Mouse (Mus musculus): ENCODE data around the gene Tgfb3. TPM values are rescaled to one million over a fixed set of nuclear protein-coding genes. Genes with fewer than 3 reads are reported as not detected.
A peak's percentile ranks its signal among the peaks of the same experiment; 100 is the strongest.

The Tgfb3 gene
- polyA plus RNA-seq, 1 experiment from 2014 or later: 25.8 TPM

- peaks cover 16% of the 10 kb centered on the region for H3K4me1 ChIP-seq
- ATAC-seq (ENCODE audit: insufficient read depth, low FRiP score, low read depth): no peak
- no peaks in the 10 kb centered on the region for H3K36me3 ChIP-seq
- H3K9ac ChIP-seq: no peak overlapping the region
- 58% methylated on average over 5 of the region's 5 CpGs for WGBS
- no peaks in the 10 kb centered on the region for H3K27me3 ChIP-seq (replicated peaks)
- no peak overlapping the region for H3K27ac ChIP-seq
- no peak overlapping the region for H3K4me3 ChIP-seq (replicated peaks)
- no peaks in the 10 kb centered on the region for H3K9me3 ChIP-seq
- no peak overlapping the region for H3K4me2 ChIP-seq
These were observed 51.8 kb downstream of the Tgfb3 start for GRCm38 (mm10) chr12:86027000-86027399.

GRCm38 (mm10) chr12:86025480-86025879 lies 53.4 kb downstream of the Tgfb3 start:
- Histone ChIP-seq H3K9me3 (no peaks in the 10 kb centered on the region), H3K36me3 (no peaks in the 10 kb centered on the region), H3K27ac (no peak overlapping the region), H3K4me3 (replicated peaks) (no peak overlapping the region), H3K4me2 (no peak overlapping the region), H3K27me3 (replicated peaks) (no peaks in the 10 kb centered on the region), H3K4me1 (peaks cover 16% of the 10 kb centered on the region), H3K9ac (no peak overlapping the region)
- no peak for ATAC-seq (ENCODE audit: insufficient read depth, low FRiP score, low read depth)
- WGBS: 80% methylated on average over 6 of the region's 6 CpGs

GRCm38 (mm10) chr12:86024426-86024825 lies 54.4 kb downstream of the Tgfb3 start:
- Histone ChIP-seq H3K9me3 (no peaks in the 10 kb centered on the region), H3K27ac (no peak overlapping the region), H3K36me3 (no peaks in the 10 kb centered on the region), H3K4me2 (no peak overlapping the region), H3K9ac (no peak overlapping the region), H3K27me3 (replicated peaks) (no peaks in the 10 kb centered on the region), H3K4me1 (peaks cover 16% of the 10 kb centered on the region), H3K4me3 (replicated peaks) (no peak overlapping the region)
- 62% methylated on average over 4 of the region's 4 CpGs for WGBS
- no peak for ATAC-seq (ENCODE audit: insufficient read depth, low FRiP score, low read depth)

GRCm38 (mm10) chr12:86023081-86023871 lies 55.6 kb downstream of the Tgfb3 start:
- 0 out of 2 replicates have a peak, but pooled peaks have one; percentile 20 for ATAC-seq (ENCODE audit: insufficient read depth, low FRiP score, low read depth)
- H3K27ac ChIP-seq: peak overlapping the region; percentile 12; the same call in 1 of the 2 replicates
- WGBS: 59% methylated on average over 4 of the region's 4 CpGs

GRCm38 (mm10) chr12:86022282-86022984 lies 56.4 kb downstream of the Tgfb3 start:
- Histone ChIP-seq H3K9ac (no peak overlapping the region), H3K27ac (peak overlapping the region; percentile 12; the same call in 1 of the 2 replicates), H3K27me3 (replicated peaks) (no peaks in the 10 kb centered on the region), H3K9me3 (no peaks in the 10 kb centered on the region), H3K4me2 (no peak overlapping the region), H3K4me3 (replicated peaks) (no peak overlapping the region), H3K36me3 (no peaks in the 10 kb centered on the region), H3K4me1 (peaks cover 16% of the 10 kb centered on the region)
- no peak for ATAC-seq (ENCODE audit: insufficient read depth, low FRiP score, low read depth)
- WGBS: 51% methylated on average over 9 of the region's 9 CpGs

More at GRCm38 (mm10) chr12:86023081-86023871, 55.6 kb downstream of the Tgfb3 start:
- Histone ChIP-seq H3K36me3 (no peaks in the 10 kb centered on the region), H3K4me1 (peaks cover 16% of the 10 kb centered on the region), H3K4me2 (no peak overlapping the region), H3K4me3 (replicated peaks) (no peak overlapping the region), H3K27me3 (replicated peaks) (no peaks in the 10 kb centered on the region), H3K9me3 (no peaks in the 10 kb centered on the region), H3K9ac (no peak overlapping the region)

- H3K27ac ChIP-seq: no peak overlapping the region
- peaks cover 13% of the 10 kb centered on the region for H3K4me1 ChIP-seq
- 74% methylated on average over 6 of the region's 6 CpGs for WGBS
- H3K27me3 ChIP-seq (replicated peaks): no peaks in the 10 kb centered on the region
- no peak overlapping the region for H3K9ac ChIP-seq
- no peaks in the 10 kb centered on the region for H3K36me3 ChIP-seq
- H3K4me3 ChIP-seq (replicated peaks): no peak overlapping the region
- ATAC-seq (ENCODE audit: insufficient read depth, low FRiP score, low read depth): no peak
- H3K9me3 ChIP-seq: no peaks in the 10 kb centered on the region
- no peak overlapping the region for H3K4me2 ChIP-seq
These were observed 57.3 kb downstream of the Tgfb3 start for GRCm38 (mm10) chr12:86021583-86021982.

GRCm38 (mm10) chr12:86017360-86017759 lies 61.5 kb downstream of the Tgfb3 start:
- no peak overlapping the region for H3K27ac ChIP-seq
- no peak overlapping the region for H3K4me2 ChIP-seq
- H3K36me3 ChIP-seq: no peaks in the 10 kb centered on the region
- H3K9ac ChIP-seq: no peak overlapping the region
- no peaks in the 10 kb centered on the region for H3K27me3 ChIP-seq (replicated peaks)
- H3K9me3 ChIP-seq: no peaks in the 10 kb centered on the region
- peaks cover 3% of the 10 kb centered on the region for H3K4me1 ChIP-seq
- H3K4me3 ChIP-seq (replicated peaks): no peak overlapping the region
- WGBS: 62% methylated on average over 5 of the region's 5 CpGs
- ATAC-seq (ENCODE audit: insufficient read depth, low FRiP score, low read depth): no peak

GRCm38 (mm10) chr12:86015114-86015513 lies 63.7 kb downstream of the Tgfb3 start:
- Histone ChIP-seq H3K27ac (no peak overlapping the region), H3K27me3 (replicated peaks) (no peaks in the 10 kb centered on the region), H3K36me3 (no peaks in the 10 kb centered on the region), H3K9ac (no peak overlapping the region), H3K9me3 (no peaks in the 10 kb centered on the region), H3K4me1 (no peaks in the 10 kb centered on the region), H3K4me3 (replicated peaks) (no peak overlapping the region), H3K4me2 (no peak overlapping the region)
- WGBS: 66% methylated on average over 2 of the region's 2 CpGs
- ATAC-seq (ENCODE audit: insufficient read depth, low FRiP score, low read depth): no peak

GRCm38 (mm10) chr12:86014621-86015020 lies 64.2 kb downstream of the Tgfb3 start:
- H3K4me2 ChIP-seq: no peak overlapping the region

GRCm38 (mm10) chr12:86014174-86014573 lies 64.7 kb downstream of the Tgfb3 start:
- H3K4me3 ChIP-seq (replicated peaks): no peak overlapping the region
- no peak for ATAC-seq (ENCODE audit: insufficient read depth, low FRiP score, low read depth)
- no peaks in the 10 kb centered on the region for H3K9me3 ChIP-seq
- 91% methylated on average over 2 of the region's 2 CpGs for WGBS
- H3K27ac ChIP-seq: no peak overlapping the region
- H3K4me1 ChIP-seq: no peaks in the 10 kb centered on the region
- no peak overlapping the region for H3K4me2 ChIP-seq
- H3K27me3 ChIP-seq (replicated peaks): no peaks in the 10 kb centered on the region
- H3K9ac ChIP-seq: no peak overlapping the region
- H3K36me3 ChIP-seq: no peaks in the 10 kb centered on the region

More at GRCm38 (mm10) chr12:86014621-86015020, 64.2 kb downstream of the Tgfb3 start:
- Histone ChIP-seq H3K4me3 (replicated peaks) (no peak overlapping the region), H3K9me3 (no peaks in the 10 kb centered on the region), H3K9ac (no peak overlapping the region), H3K4me1 (no peaks in the 10 kb centered on the region), H3K27ac (no peak overlapping the region), H3K27me3 (replicated peaks) (no peaks in the 10 kb centered on the region), H3K36me3 (no peaks in the 10 kb centered on the region)
- no peak for ATAC-seq (ENCODE audit: insufficient read depth, low FRiP score, low read depth)
- WGBS: 89% methylated on average over 3 of the region's 3 CpGs

GRCm38 (mm10) chr12:86012195-86012594 lies 66.6 kb downstream of the Tgfb3 start:
- no peak overlapping the region for H3K4me3 ChIP-seq (replicated peaks)
- ATAC-seq (ENCODE audit: insufficient read depth, low FRiP score, low read depth): no peak

GRCm38 (mm10) chr12:86010656-86011055 lies 68.2 kb downstream of the Tgfb3 start:
- H3K4me3 ChIP-seq (replicated peaks): no peak overlapping the region
- 70% methylated on average over 5 of the region's 5 CpGs for WGBS
- no peak overlapping the region for H3K4me2 ChIP-seq
- 0 out of 2 replicates have a peak, but pooled peaks cover 14% of the 10 kb centered on the region for H3K4me1 ChIP-seq
- no peak for ATAC-seq (ENCODE audit: insufficient read depth, low FRiP score, low read depth)
- no peaks in the 10 kb centered on the region for H3K27me3 ChIP-seq (replicated peaks)
- H3K36me3 ChIP-seq: no peaks in the 10 kb centered on the region
- H3K9me3 ChIP-seq: no peaks in the 10 kb centered on the region
- H3K27ac ChIP-seq: no peak overlapping the region
- H3K9ac ChIP-seq: no peak overlapping the region

More at GRCm38 (mm10) chr12:86012195-86012594, 66.6 kb downstream of the Tgfb3 start:
- H3K27ac ChIP-seq: no peak overlapping the region
- H3K36me3 ChIP-seq: no peaks in the 10 kb centered on the region
- H3K4me1 ChIP-seq: 0 out of 2 replicates have a peak, but pooled peaks cover 8% of the 10 kb centered on the region
- H3K27me3 ChIP-seq (replicated peaks): no peaks in the 10 kb centered on the region
- WGBS: 76% methylated on average over 2 of the region's 2 CpGs
- H3K9me3 ChIP-seq: no peaks in the 10 kb centered on the region
- H3K4me2 ChIP-seq: no peak overlapping the region
- H3K9ac ChIP-seq: no peak overlapping the region

All from stomach, embryonic 15.5 days (tissue).